Mouse (Mus musculus) embryo, embryonic 9.5 days (tissue): ENCODE measurements around the gene Elmsan1.

Source experiments
- DNase-seq: peaks from one replicate; pipeline ENCODE4 v3.0.0-alpha.2; 2017; ENCODE audit errors: extremely low spot score

Elmsan1 gene

GRCm38 (mm10) chr12:84174871-84175270, 43.8 kb downstream of the Elmsan1 start:
- no peak for DNase-seq

GRCm38 (mm10) chr12:84174190-84174811, 44.4 kb downstream of the Elmsan1 start:
- DNase-seq = no peak

- DNase-seq = no peak
Observed at GRCm38 (mm10) chr12:84173309-84173915, 45.3 kb downstream of the Elmsan1 start.

GRCm38 (mm10) chr12:84172862-84173261, 45.8 kb downstream of the Elmsan1 start:
- no peak for DNase-seq

- no peak for DNase-seq
Observed at GRCm38 (mm10) chr12:84172216-84172615, 46.5 kb downstream of the Elmsan1 start.

- no peak for DNase-seq
Observed at GRCm38 (mm10) chr12:84170610-84171009, 48.1 kb downstream of the Elmsan1 start.

- DNase-seq = no peak
Observed at GRCm38 (mm10) chr12:84165631-84166373, 52.9 kb downstream of the Elmsan1 start.

- DNase-seq = no peak
Observed at GRCm38 (mm10) chr12:84163586-84164110, 55.0 kb downstream of the Elmsan1 start.

- no peak for DNase-seq
Observed at GRCm38 (mm10) chr12:84163133-84163532, 55.5 kb downstream of the Elmsan1 start.

GRCm38 (mm10) chr12:84161616-84162433, 56.9 kb downstream of the Elmsan1 start:
- DNase-seq = no peak

GRCm38 (mm10) chr12:84161116-84161515, 57.6 kb downstream of the Elmsan1 start:
- DNase-seq = no peak

- DNase-seq = no peak
Observed at GRCm38 (mm10) chr12:84160491-84160890, 58.2 kb downstream of the Elmsan1 start.

- DNase-seq = no peak
Observed at GRCm38 (mm10) chr12:84158156-84158555, 60.5 kb downstream of the Elmsan1 start.

GRCm38 (mm10) chr12:84156210-84156609, 62.5 kb downstream of the Elmsan1 start:
- no peak for DNase-seq

- no peak for DNase-seq
Observed at GRCm38 (mm10) chr12:84155523-84155871, 63.2 kb downstream of the Elmsan1 start.

- DNase-seq = no peak
Observed at GRCm38 (mm10) chr12:84154786-84155522, 63.7 kb downstream of the Elmsan1 start.

GRCm38 (mm10) chr12:84153414-84153813, 65.3 kb downstream of the Elmsan1 start:
- no peak for DNase-seq

- no peak for DNase-seq
Observed at GRCm38 (mm10) chr12:84152352-84153190, 66.1 kb downstream of the Elmsan1 start.

GRCm38 (mm10) chr12:84151911-84152310, 66.8 kb downstream of the Elmsan1 start:
- no peak for DNase-seq

GRCm38 (mm10) chr12:84150976-84151375, 67.7 kb downstream of the Elmsan1 start:
- no peak for DNase-seq
